Mouse (Mus musculus) small intestine, adult 10 weeks (tissue): ENCODE measurements around the gene Gjb2. TPM values are rescaled to one million over a fixed set of nuclear protein-coding genes. Genes with fewer than 3 reads are reported as not detected.

ENCODE experiments used
- polyA plus RNA-seq: library from polyadenylated mRNA; stranded (reverse); fragments of 350-450 nt; fragmentation: Illumina TruSeq; extraction: RNeasy Lipid Tissue Mini Kit (QIAGEN cat#74804); gene quantifications from one replicate; pipeline ENCODE4 v1.2.3, GENCODE M21; 2014; ENCODE audit warnings: low replicate concordance

The Gjb2 gene
- polyA plus RNA-seq: 13.4 TPM

GRCm38 (mm10) chr14:57104106-57105023, at the start of gene Gjb2:
TSS of gene Gjb2 (minus strand) at chr14:57104702.

GRCm38 (mm10) chr14:57133161-57133661, 28.7 kb upstream of the Gjb2 start, which contains the start of gene Gjb6:
TSS of gene Gjb6 (minus strand) at chr14:57133611.

GRCm38 (mm10) chr14:57115823-57116544, 11.5 kb upstream of the Gjb2 start, which contains the start of gene Gm4491:
TSS of gene Gm4491 (minus strand) at chr14:57115883.

GRCm38 (mm10) chr14:57057563-57058321, 46.8 kb downstream of the Gjb2 start, which contains the start of gene Gja3:
TSS of gene Gja3 (minus strand) at chr14:57058100.

Other genes with a start within 250 kb of the Gjb2 start
- 136 TPM for gene Zmym2, start 218.0 kb downstream of the Gjb2 start, polyA plus RNA-seq
- gene Gja3, start 46.6 kb downstream of the Gjb2 start, polyA plus RNA-seq: not detected
- not detected for gene Gm4491, start 11.2 kb upstream of the Gjb2 start, polyA plus RNA-seq
- gene Gjb6, start 28.9 kb upstream of the Gjb2 start, polyA plus RNA-seq: not detected